Mouse (Mus musculus) limb, embryonic 12.5 days (tissue): ENCODE measurements around the gene Cbr2. TPM values are rescaled to one million over a fixed set of nuclear protein-coding genes. Genes with fewer than 3 reads are reported as not detected.

ENCODE experiments used
- ATAC-seq: fragments of 200-750 bp; cut with Nextera tagmentation; 2 replicates; pipeline ENCODE4 v1.8.0; 2017; ENCODE audit warnings: low read depth, moderate TSS enrichment; ENCODE audit not compliant: insufficient number of reproducible peaks, insufficient read depth, low FRiP score, low TSS enrichment
- H3K27ac ChIP-seq: fragments of 300-500 bp; sonication (generic); 2 replicates; pipeline ENCODE4 v1.5.1; 2016; ENCODE audit warnings: mild to moderate bottlenecking, moderate library complexity
- H3K27me3 ChIP-seq: fragments of 300-500 bp; sonication (generic); 2 replicates; pipeline ENCODE4 v1.6.1; 2016; ENCODE audit warnings: mild to moderate bottlenecking, moderate library complexity
- H3K36me3 ChIP-seq: fragments of 300-500 bp; sonication (generic); 2 replicates; pipeline ENCODE4 v1.6.1; 2016; ENCODE audit warnings: mild to moderate bottlenecking, moderate library complexity
- H3K4me1 ChIP-seq: fragments of 300-500 bp; sonication (generic); replicated peaks from 2 replicates; pipeline ENCODE4 v1.6.1; 2016
- H3K4me2 ChIP-seq: fragments of 300-500 bp; sonication (generic); 2 replicates; pipeline ENCODE4 v1.6.1; 2016; ENCODE audit warnings: mild to moderate bottlenecking, moderate library complexity
- H3K4me3 ChIP-seq: fragments of 300-500 bp; sonication (generic); replicated peaks from 2 replicates; pipeline ENCODE4 v1.5.1; 2016; ENCODE audit warnings: mild to moderate bottlenecking
- H3K9ac ChIP-seq: fragments of 300-500 bp; sonication (generic); replicated peaks from 2 replicates; pipeline ENCODE4 v1.6.1; 2016; ENCODE audit warnings: mild to moderate bottlenecking, moderate library complexity
- H3K9me3 ChIP-seq: fragments of 300-500 bp; sonication (generic); 2 replicates; pipeline ENCODE4 v1.6.1; 2016; ENCODE audit warnings: mild to moderate bottlenecking, moderate library complexity
- whole genome bisulfite sequencing: fragments of 180-500 bp; shearing (Covaris S2); methylation state at CpG from one replicate; pipeline ENCODE4 v1.1.7; 2016; 5-methylcytosine and 5-hydroxymethylcytosine counted together
- polyA plus RNA-seq: library from polyadenylated mRNA; unstranded; fragments of >200 nt; fragmentation: Nextera tagmentation; extraction: Ambion mirVana; gene quantifications from 2 replicates; pipeline ENCODE4 v1.2.1, GENCODE M21; 2016

Cbr2 gene
- polyA plus RNA-seq, 1 experiment from 2014 or later: 4.6 TPM

DNA sequence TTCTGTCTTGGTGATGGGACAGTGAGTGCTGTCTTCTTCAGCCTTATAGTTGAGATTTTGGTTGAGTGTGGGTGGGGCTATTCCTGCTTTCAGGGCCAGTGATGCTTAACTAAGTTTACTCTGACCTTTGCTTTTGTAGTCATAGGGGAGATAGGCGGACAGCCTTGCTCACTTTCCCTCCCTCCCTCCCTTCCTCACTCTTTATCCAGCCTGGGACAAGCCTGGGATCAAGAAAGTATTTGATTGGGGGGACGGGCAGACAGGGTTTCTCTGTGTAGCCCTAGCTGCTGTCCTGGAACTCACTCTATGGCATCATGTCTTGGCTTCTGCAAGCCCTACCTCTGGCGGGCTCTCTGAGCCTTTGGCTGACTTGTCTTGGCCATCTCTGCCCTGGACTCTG is 38.5 kb downstream of the Cbr2 start:
- no peak overlapping the region for H3K9ac ChIP-seq
- H3K36me3 ChIP-seq: peaks cover 73% of the 10 kb centered on the region
- H3K4me1 ChIP-seq: peaks cover 37% of the 10 kb centered on the region
- ATAC-seq: no peak
- WGBS: 83% methylated on average over 3 of the region's 3 CpGs
- no peak overlapping the region for H3K4me2 ChIP-seq
- 0 out of 2 replicates have a peak, but pooled peaks cover 4% of the 10 kb centered on the region for H3K9me3 ChIP-seq
- H3K27ac ChIP-seq: no peak overlapping the region
- no peak overlapping the region for H3K4me3 ChIP-seq
- H3K27me3 ChIP-seq: no peaks in the 10 kb centered on the region

DNA sequence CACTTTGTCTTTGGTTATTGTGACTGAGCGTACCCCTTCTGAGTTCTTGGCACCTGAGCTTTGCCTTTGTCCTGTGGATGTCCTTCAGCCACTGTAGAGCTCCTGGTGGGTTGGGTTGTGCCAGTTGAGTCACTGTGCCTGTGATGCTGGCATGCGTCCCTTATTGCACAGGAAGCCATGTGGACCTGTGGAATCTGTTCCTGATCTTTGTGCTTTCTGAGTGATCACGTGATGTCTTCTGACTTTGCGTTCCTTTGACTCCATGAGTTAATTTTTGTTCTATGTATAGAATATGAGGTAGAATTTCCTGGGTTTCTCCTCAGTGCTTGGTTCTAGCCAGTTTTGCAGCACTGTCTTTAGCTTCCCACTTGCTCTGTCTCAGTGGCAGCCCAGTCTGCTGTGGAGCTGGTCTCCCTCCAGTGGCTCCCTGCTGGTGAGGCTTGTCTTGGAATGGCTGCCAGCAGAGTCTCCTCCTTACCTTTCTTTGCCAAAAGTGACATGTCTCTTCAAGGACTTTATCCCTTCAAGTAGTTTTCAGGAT is 39.4 kb downstream of the Cbr2 start:
- H3K4me1 ChIP-seq: peaks cover 29% of the 10 kb centered on the region
- WGBS: 91% methylated on average over 4 of the region's 4 CpGs
- ATAC-seq: no peak

DNA sequence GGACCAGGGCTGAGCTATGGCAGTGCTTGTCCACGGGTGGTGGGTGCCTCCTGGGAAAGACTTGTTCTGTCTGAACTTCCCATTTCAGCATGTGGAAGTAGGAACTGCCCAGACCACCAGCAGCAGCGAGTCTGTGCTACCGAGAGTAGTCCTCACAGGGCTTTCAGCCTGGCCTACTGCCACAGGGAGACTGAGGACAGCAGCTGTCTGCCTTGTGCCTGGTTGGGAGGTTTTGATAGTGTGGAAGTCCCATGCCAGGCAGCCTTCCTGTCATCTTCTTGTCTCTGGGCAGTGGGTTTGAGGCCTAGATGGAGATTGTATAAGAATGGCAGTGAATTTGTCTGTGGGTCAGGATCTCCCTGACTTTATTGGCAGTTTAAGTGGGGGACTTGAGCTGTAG is 42.5 kb downstream of the Cbr2 start:
- no peak overlapping the region for H3K27ac ChIP-seq
- H3K4me3 ChIP-seq: no peak overlapping the region
- no peak for ATAC-seq
- no peak overlapping the region for H3K4me2 ChIP-seq
- 79% methylated on average over 3 of the region's 3 CpGs for WGBS
- H3K9me3 ChIP-seq: no peaks in the 10 kb centered on the region
- peaks cover 12% of the 10 kb centered on the region for H3K4me1 ChIP-seq
- no peaks in the 10 kb centered on the region for H3K27me3 ChIP-seq
- peaks cover 83% of the 10 kb centered on the region for H3K36me3 ChIP-seq
- no peak overlapping the region for H3K9ac ChIP-seq

More for the DNA sequence above, 39.4 kb downstream of the Cbr2 start:
- H3K9ac ChIP-seq: no peak overlapping the region
- H3K4me2 ChIP-seq: no peak overlapping the region
- H3K9me3 ChIP-seq: 0 out of 2 replicates have a peak, but pooled peaks cover 4% of the 10 kb centered on the region
- no peak overlapping the region for H3K27ac ChIP-seq
- H3K27me3 ChIP-seq: no peaks in the 10 kb centered on the region
- peaks cover 81% of the 10 kb centered on the region for H3K36me3 ChIP-seq
- H3K4me3 ChIP-seq: no peak overlapping the region

DNA sequence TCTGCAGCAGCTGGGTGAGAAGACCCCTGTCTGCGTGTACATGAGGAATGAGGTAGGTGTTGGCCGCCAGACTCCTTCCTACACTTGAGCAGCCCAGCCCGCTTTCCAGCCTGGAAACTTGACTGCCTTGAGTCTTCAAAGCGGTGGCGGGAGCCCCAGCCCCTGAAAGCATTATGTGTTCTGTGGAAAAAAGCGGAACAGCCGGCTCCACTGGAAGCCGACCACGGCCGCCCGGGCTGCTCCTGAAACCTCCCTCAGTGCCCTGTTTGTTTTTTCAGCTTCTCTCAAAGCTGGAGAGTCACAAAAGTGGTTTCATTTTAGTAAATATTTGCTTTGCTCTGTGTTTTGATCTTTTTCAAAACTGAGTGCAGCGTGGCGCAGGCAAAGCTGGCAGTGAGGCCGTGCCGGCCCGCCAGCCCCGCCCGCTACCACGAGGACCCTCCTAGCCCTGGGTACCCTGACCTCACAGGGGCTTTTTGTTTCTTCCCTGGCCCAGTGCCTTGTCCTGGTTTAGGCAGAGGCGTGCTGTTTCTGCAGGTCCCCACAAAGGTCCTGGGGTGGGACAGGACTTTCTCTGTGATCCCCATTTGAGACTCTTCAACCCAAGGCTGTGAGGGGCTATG is 45.2 kb downstream of the Cbr2 start:
- H3K4me2 ChIP-seq: no peak overlapping the region
- 82% methylated on average over 20 of the region's 20 CpGs for WGBS
- ATAC-seq: no peak
- peak overlapping the region; percentile 76 for H3K27ac ChIP-seq
- no peaks in the 10 kb centered on the region for H3K27me3 ChIP-seq
- H3K9ac ChIP-seq: 0 out of 2 replicates have a peak overlapping the region, but pooled peaks have one; percentile 12
- H3K36me3 ChIP-seq: peaks cover 82% of the 10 kb centered on the region
- no peak overlapping the region for H3K4me3 ChIP-seq
- peaks cover 16% of the 10 kb centered on the region; the same call in 1 of the 2 replicates for H3K4me1 ChIP-seq
- no peaks in the 10 kb centered on the region for H3K9me3 ChIP-seq

DNA sequence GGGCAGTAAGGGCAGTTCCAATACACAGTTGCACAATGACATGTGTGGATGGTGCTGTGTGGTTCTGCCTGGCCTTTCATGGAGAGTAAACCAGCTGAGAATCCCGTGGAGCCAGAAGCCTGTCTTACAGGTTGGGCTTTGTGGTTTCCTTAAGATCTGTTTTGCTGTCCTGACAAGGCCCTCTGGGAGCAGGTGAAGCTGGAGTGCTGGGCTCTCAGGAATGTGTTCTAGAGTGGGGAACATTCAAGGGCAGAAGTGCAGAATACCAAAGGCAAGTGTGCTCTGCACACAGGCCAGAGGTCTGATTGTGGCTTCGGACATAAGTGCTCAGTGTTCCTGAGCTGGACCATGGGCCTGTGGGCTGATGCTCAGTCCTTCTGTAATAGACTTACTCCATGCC is 47.3 kb downstream of the Cbr2 start:
- Histone ChIP-seq H3K27ac (no peak overlapping the region), H3K9me3 (no peaks in the 10 kb centered on the region), H3K9ac (no peak overlapping the region), H3K4me3 (no peak overlapping the region), H3K4me1 (peaks cover 16% of the 10 kb centered on the region; the same call in 1 of the 2 replicates), H3K36me3 (peaks cover 84% of the 10 kb centered on the region), H3K4me2 (no peak overlapping the region), H3K27me3 (no peaks in the 10 kb centered on the region)
- no peak for ATAC-seq
- WGBS: 84% methylated on average over 2 of the region's 2 CpGs

DNA sequence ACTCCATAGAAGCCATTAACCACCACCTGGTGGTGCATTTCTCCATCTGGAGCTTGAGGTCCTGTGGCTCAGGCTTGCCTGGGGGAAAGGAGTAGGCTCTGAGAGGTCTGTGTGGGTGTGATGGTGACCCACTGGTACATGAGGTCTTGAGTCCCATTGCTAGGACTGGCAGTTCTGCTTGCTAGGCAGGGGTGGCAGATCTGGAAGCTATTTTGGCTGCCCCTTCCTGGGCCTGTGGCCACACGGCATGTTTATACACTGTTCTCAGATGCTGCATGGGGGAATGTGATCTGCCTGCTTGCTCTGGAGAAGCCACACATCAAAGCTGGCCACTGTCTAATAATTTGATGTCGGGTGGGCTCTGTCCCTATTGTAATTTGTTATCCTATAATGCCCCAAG is 47.8 kb downstream of the Cbr2 start:
- Histone ChIP-seq H3K4me3 (no peak overlapping the region), H3K4me1 (peaks cover 16% of the 10 kb centered on the region; the same call in 1 of the 2 replicates), H3K4me2 (no peak overlapping the region), H3K9me3 (no peaks in the 10 kb centered on the region), H3K36me3 (peaks cover 84% of the 10 kb centered on the region), H3K27ac (no peak overlapping the region), H3K9ac (no peak overlapping the region), H3K27me3 (no peaks in the 10 kb centered on the region)
- 83% methylated on average over 2 of the region's 2 CpGs for WGBS
- ATAC-seq: no peak

DNA sequence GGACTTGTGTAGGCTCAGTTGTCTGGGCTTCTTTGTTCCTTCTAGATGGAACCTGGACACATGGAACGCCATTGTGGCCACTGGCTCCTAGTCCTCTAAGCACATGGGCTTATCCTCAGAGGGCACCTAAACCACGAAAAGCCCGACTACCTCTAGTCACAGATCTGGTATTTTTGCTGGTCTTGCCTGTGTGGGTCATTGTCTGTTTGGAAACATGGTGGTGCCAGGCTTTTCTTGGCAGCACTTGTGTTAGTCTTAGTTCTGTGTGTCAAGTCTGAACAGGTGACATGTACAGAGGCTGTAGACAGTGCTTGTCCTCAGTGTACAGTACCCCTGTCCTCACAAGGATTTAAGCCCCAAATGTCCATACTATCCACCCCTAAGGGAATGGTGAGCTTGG is 48.4 kb downstream of the Cbr2 start:
- H3K4me2 ChIP-seq: no peak overlapping the region
- WGBS: 94% methylated on average over 3 of the region's 3 CpGs

DNA sequence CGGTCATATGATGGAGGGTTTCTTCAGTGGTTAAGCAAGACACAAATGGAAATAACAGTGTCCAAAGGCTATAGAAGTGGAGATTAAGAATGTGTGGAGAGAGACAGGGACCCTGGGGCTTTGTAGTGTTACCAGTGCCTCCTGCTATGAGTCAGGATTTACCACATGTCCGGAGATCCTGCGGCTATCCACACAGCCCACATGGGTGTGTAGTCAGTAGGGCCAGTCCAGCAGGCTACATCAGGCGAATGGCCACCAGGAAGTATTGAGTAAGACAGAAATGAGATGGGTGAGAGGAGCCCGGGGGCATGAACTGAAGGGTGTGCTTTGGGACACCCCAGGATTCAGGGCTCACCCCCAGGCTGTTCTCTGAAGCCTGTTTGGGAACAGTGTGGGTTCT is 49.2 kb downstream of the Cbr2 start:
- WGBS: 93% methylated on average over 5 of the region's 5 CpGs
- Histone ChIP-seq H3K9ac (no peak overlapping the region), H3K36me3 (peaks cover 84% of the 10 kb centered on the region)

More for the DNA sequence above, 48.4 kb downstream of the Cbr2 start:
- H3K4me3 ChIP-seq: no peak overlapping the region
- ATAC-seq: no peak
- H3K9me3 ChIP-seq: no peaks in the 10 kb centered on the region
- H3K27ac ChIP-seq: no peak overlapping the region
- no peak overlapping the region for H3K9ac ChIP-seq
- H3K27me3 ChIP-seq: no peaks in the 10 kb centered on the region
- H3K36me3 ChIP-seq: peaks cover 84% of the 10 kb centered on the region
- peaks cover 16% of the 10 kb centered on the region; the same call in 1 of the 2 replicates for H3K4me1 ChIP-seq

DNA sequence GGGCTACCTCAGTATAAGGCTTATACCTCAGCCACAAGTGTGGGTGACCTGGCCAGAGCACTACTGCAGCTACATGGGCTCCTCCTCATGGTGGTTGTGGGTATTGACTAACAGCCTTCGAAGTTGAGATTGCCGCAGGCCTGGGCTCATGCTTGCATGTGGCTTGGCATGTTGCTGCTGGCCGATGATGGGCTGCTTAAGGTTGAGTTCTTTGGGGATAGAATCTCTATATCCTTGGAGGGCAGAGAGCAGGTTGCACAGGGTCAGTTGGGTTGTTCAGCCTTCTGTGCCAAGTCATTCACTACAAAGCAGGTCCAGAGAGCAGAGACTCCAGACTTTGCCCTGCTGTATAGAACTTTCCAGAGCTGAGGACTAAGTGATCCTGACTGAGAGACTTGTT is 52.0 kb downstream of the Cbr2 start:
- no peak overlapping the region for H3K27ac ChIP-seq
- 81% methylated on average over 3 of the region's 3 CpGs for WGBS
- H3K4me2 ChIP-seq: no peak overlapping the region
- H3K27me3 ChIP-seq: no peaks in the 10 kb centered on the region
- no peak for ATAC-seq
- H3K4me1 ChIP-seq: peaks cover 16% of the 10 kb centered on the region; the same call in 1 of the 2 replicates
- H3K9me3 ChIP-seq: no peaks in the 10 kb centered on the region
- no peak overlapping the region for H3K4me3 ChIP-seq
- H3K9ac ChIP-seq: no peak overlapping the region
- peaks cover 84% of the 10 kb centered on the region for H3K36me3 ChIP-seq

More for the DNA sequence above, 49.2 kb downstream of the Cbr2 start:
- Histone ChIP-seq H3K4me3 (no peak overlapping the region), H3K4me1 (peaks cover 16% of the 10 kb centered on the region; the same call in 1 of the 2 replicates), H3K27ac (no peak overlapping the region), H3K27me3 (no peaks in the 10 kb centered on the region), H3K4me2 (no peak overlapping the region), H3K9me3 (no peaks in the 10 kb centered on the region)
- ATAC-seq: no peak

Other genes with a start within 250 kb of the Cbr2 start
- 135 and 139 TPM in 2 replicates for gene Mrpl12, start 247.5 kb downstream of the Cbr2 start, polyA plus RNA-seq
- 54.6 and 59.8 TPM in 2 replicates for gene Slc25a10, start 240.3 kb downstream of the Cbr2 start, polyA plus RNA-seq
- gene Gcgr, start 201.4 kb downstream of the Cbr2 start, polyA plus RNA-seq: 3.8 and 4.0 TPM in 2 replicates
- gene Mcrip1, start 182.4 kb downstream of the Cbr2 start, polyA plus RNA-seq: 221 and 229 TPM in 2 replicates
- not detected in 2 replicates for gene Ppp1r27, start 181.0 kb downstream of the Cbr2 start, polyA plus RNA-seq
- 620 and 631 TPM in 2 replicates for gene P4hb, start 158.9 kb downstream of the Cbr2 start, polyA plus RNA-seq
- gene Arhgdia, start 150.5 kb downstream of the Cbr2 start, polyA plus RNA-seq: 484 and 518 TPM in 2 replicates
- 671 and 778 TPM in 2 replicates for gene Alyref, start 133.7 kb downstream of the Cbr2 start, polyA plus RNA-seq
- gene Anapc11, start 133.7 kb downstream of the Cbr2 start, polyA plus RNA-seq: 202 and 203 TPM in 2 replicates
- 0.65 and 0.95 TPM in 2 replicates for gene Npb, start 123.6 kb downstream of the Cbr2 start, polyA plus RNA-seq
- 143 and 156 TPM in 2 replicates for gene Pcyt2, start 114.2 kb downstream of the Cbr2 start, polyA plus RNA-seq
- 29.5 and 29.9 TPM in 2 replicates for gene Sirt7, start 106.9 kb downstream of the Cbr2 start, polyA plus RNA-seq
- 28.8 and 29.9 TPM in 2 replicates for gene Mafg, start 98.5 kb downstream of the Cbr2 start, polyA plus RNA-seq
- gene Pycr1, start 88.3 kb downstream of the Cbr2 start, polyA plus RNA-seq: 29.9 and 34.3 TPM in 2 replicates
- gene Myadml2, start 84.0 kb downstream of the Cbr2 start, polyA plus RNA-seq: 0.36 and 0.68 TPM in 2 replicates
- gene Notum, start 70.9 kb downstream of the Cbr2 start, polyA plus RNA-seq: 8.8 and 12.6 TPM in 2 replicates
- 142 and 149 TPM in 2 replicates for gene Aspscr1, start 59.1 kb downstream of the Cbr2 start, polyA plus RNA-seq
- 131 and 138 TPM in 2 replicates for gene Cenpx, start 18.4 kb downstream of the Cbr2 start, polyA plus RNA-seq
- gene Lrrc45, start 18.2 kb downstream of the Cbr2 start, polyA plus RNA-seq: 77.9 and 78.4 TPM in 2 replicates
- gene Rac3, start 10.6 kb downstream of the Cbr2 start, polyA plus RNA-seq: 48.5 and 51.2 TPM in 2 replicates
- gene Dcxr, start 4.8 kb downstream of the Cbr2 start, polyA plus RNA-seq: 14.8 and 17.8 TPM in 2 replicates
- 6.4 and 8.4 TPM in 2 replicates for gene Hmga1b, start 30.7 kb upstream of the Cbr2 start, polyA plus RNA-seq
- gene Rfng, start 52.1 kb upstream of the Cbr2 start, polyA plus RNA-seq: 36.2 and 42.1 TPM in 2 replicates
- 233 and 242 TPM in 2 replicates for gene Gps1, start 52.2 kb upstream of the Cbr2 start, polyA plus RNA-seq
- 73.4 and 77.6 TPM in 2 replicates for gene Dus1l, start 64.3 kb upstream of the Cbr2 start, polyA plus RNA-seq
- gene Fasn, start 92.4 kb upstream of the Cbr2 start, polyA plus RNA-seq: 70.3 and 79.1 TPM in 2 replicates
- 6.4 and 7.2 TPM in 2 replicates for gene Ccdc57, start 200.8 kb upstream of the Cbr2 start, polyA plus RNA-seq
- 77.0 and 77.4 TPM in 2 replicates for gene Slc16a3, start 216.4 kb upstream of the Cbr2 start, polyA plus RNA-seq